ENCODE assay signal across 20 mouse cellular contexts in the genomic region with DNA sequence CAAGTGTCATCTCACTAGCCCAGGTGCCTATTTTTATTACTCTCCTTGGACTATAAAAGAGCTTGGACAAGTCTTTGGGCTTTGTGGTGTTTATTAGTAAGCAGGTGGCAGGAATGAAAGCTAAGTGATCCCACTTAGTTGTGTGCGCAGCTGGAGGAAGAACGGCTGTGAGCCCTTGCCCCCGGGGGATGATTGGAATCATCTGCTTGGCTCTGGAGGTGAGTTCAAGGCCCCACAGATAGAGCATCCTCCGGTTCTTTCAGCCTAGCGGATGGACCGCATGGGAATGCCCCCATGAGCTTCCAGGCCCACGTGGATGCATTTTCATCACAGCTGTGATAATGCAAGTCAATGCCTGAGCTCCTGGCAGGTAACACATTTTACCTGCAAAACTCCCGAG.
"Had no signal": no experiment of that assay in that cellular context is flagged by ENCODE, and none has a peak within 500 bp of the region (broad histone marks: within the 10 kb centered on the region; RNA-seq: fewer than 3 reads in every experiment).

No protein-coding gene starts in this region.

- H3K27me3 ChIP-seq: kidney, embryonic 15.5 days; limb, embryonic 15.5 days; megakaryocyte, embryonic 14.5 days; midbrain, embryonic 12.5 days; midbrain, embryonic 15.5 days had no signal

- H3K9ac ChIP-seq: kidney, embryonic 15.5 days; limb, embryonic 12.5 days; limb, embryonic 15.5 days; liver, embryonic 14.5 days; liver, postnatal 0 days; lung, embryonic 14.5 days; midbrain, embryonic 12.5 days; midbrain, embryonic 15.5 days had no signal

- H3K4me3 ChIP-seq: kidney, embryonic 15.5 days; left cerebral cortex, adult 2 months; limb, embryonic 12.5 days; limb, embryonic 15.5 days; megakaryocyte, embryonic 14.5 days; midbrain, embryonic 12.5 days; midbrain, embryonic 15.5 days had no signal

- H3K27ac ChIP-seq: kidney, embryonic 15.5 days; left cerebral cortex, adult 2 months; limb, embryonic 12.5 days; limb, embryonic 15.5 days; liver, embryonic 14.5 days; midbrain, embryonic 12.5 days; midbrain, embryonic 15.5 days; stomach, postnatal 0 days had no signal

- DNase-seq: kidney, adult 11 months; kidney, adult 8-10 months; kidney, postnatal 10 days; kidney, postnatal 36 days; layer of hippocampus, postnatal 36 days; left cerebral cortex, postnatal 4 days; liver, postnatal 0 days; lung, embryonic 14.5 days; lung, postnatal 36 days; thymus, adult 2 months; thymus, postnatal 25 days had no signal

- H3K9me3 ChIP-seq: kidney, embryonic 15.5 days; limb, embryonic 12.5 days; limb, embryonic 15.5 days; megakaryocyte, embryonic 14.5 days; midbrain, embryonic 12.5 days; midbrain, embryonic 15.5 days had no signal

- H3K36me3 ChIP-seq: kidney, embryonic 15.5 days; limb, embryonic 12.5 days; limb, embryonic 15.5 days; midbrain, embryonic 12.5 days; midbrain, embryonic 15.5 days had no signal
